Mouse (Mus musculus) hindbrain, postnatal 0 days (tissue): ENCODE results near the gene Dlg2. TPM values are rescaled to one million over a fixed set of nuclear protein-coding genes. Genes with fewer than 3 reads are reported as not detected.

Experiments used
- ATAC-seq: fragments of 200-750 bp; cut with Nextera tagmentation; 2 replicates; pipeline ENCODE4 v1.8.0; 2017; ENCODE audit warnings: mild to moderate bottlenecking, moderate TSS enrichment, moderate library complexity
- DNase-seq: peaks from one replicate; pipeline ENCODE4 v3.0.0-alpha.2; 2015; ENCODE audit warnings: low spot score
- H3K27ac ChIP-seq: fragments of 300-500 bp; sonication (generic); 2 replicates; pipeline ENCODE4 v1.5.1; 2014; ENCODE audit warnings: mild to moderate bottlenecking
- H3K27me3 ChIP-seq: fragments of 300-500 bp; sonication (generic); 2 replicates; pipeline ENCODE4 v1.6.1; 2014; ENCODE audit warnings: low read length, mixed read lengths; ENCODE audit not compliant: insufficient read depth
- H3K36me3 ChIP-seq: fragments of 300-500 bp; sonication (generic); 2 replicates; pipeline ENCODE4 v1.6.1; 2014; ENCODE audit warnings: low read length, mixed read lengths; ENCODE audit not compliant: insufficient read depth
- H3K4me1 ChIP-seq: fragments of 300-500 bp; sonication (generic); 2 replicates; pipeline ENCODE4 v1.6.1; 2014; ENCODE audit warnings: antibody characterized with exemption, low read length, mixed read lengths; ENCODE audit not compliant: insufficient read depth
- H3K4me2 ChIP-seq: fragments of 300-500 bp; sonication (generic); 2 replicates; pipeline ENCODE4 v1.6.1; 2014; ENCODE audit warnings: low read depth, mild to moderate bottlenecking, low read length, moderate library complexity, mixed read lengths
- H3K4me3 ChIP-seq: fragments of 300-500 bp; sonication (generic); 2 replicates; pipeline ENCODE4 v1.5.1; 2014; ENCODE audit warnings: low read length
- H3K9ac ChIP-seq: fragments of 300-500 bp; sonication (generic); replicated peaks from 2 replicates; pipeline ENCODE4 v1.6.1; 2014; ENCODE audit warnings: mild to moderate bottlenecking, low read length, moderate library complexity, mixed read lengths
- H3K9me3 ChIP-seq: fragments of 300-500 bp; sonication (generic); 2 replicates; pipeline ENCODE4 v1.6.1; 2016; ENCODE audit warnings: low read length, mixed read lengths
- CTCF ChIP-seq: IDR thresholded peaks from 2 replicates; pipeline ENCODE4 v1.5.1; 2016; ENCODE audit warnings: antibody characterized with exemption, control low read depth, low read depth
- WGBS: fragments of 180-500 bp; shearing (Covaris S2); extraction: QIAGEN DNeasy Blood & Tissue Kit; methylation state at CpG from one replicate; pipeline ENCODE4 v1.1.7; 2014; 5-methylcytosine and 5-hydroxymethylcytosine counted together
- polyA plus RNA-seq: library from polyadenylated mRNA; unstranded; fragments of >200 nt; fragmentation: Nextera tagmentation; extraction: Ambion mirVana; gene quantifications from 2 replicates; pipeline ENCODE4 v1.2.1, GENCODE M21; 2015
- total RNA-seq: library from RNA; depleted of rRNA; stranded (reverse); fragments of >200 nt; gene quantifications from 2 replicates; pipeline ENCODE4 v1.2.3, GENCODE M21; 2014

Gene Dlg2
- total and polyA plus RNA-seq, 2 experiments from 2014 or later: 20.4 to 113 TPM

- Histone ChIP-seq H3K36me3 (no peaks in the 10 kb centered on the region), H3K27ac (no peak overlapping the region), H3K9ac (no peak overlapping the region), H3K9me3 (no peaks in the 10 kb centered on the region), H3K4me3 (no peak overlapping the region), H3K4me1 (peaks cover 4% of the 10 kb centered on the region; the same call in 1 of the 2 replicates), H3K27me3 (no peaks in the 10 kb centered on the region), H3K4me2 (no peak overlapping the region)
- TF ChIP-seq CTCF: no peak
- no peak for DNase-seq
- 72% methylated on average over 4 of the region's 4 CpGs for WGBS
- no peak for ATAC-seq
Measured at GRCm38 (mm10) chr7:91598549-91598948, 1122.1 kb downstream of the Dlg2 start.

DNA sequence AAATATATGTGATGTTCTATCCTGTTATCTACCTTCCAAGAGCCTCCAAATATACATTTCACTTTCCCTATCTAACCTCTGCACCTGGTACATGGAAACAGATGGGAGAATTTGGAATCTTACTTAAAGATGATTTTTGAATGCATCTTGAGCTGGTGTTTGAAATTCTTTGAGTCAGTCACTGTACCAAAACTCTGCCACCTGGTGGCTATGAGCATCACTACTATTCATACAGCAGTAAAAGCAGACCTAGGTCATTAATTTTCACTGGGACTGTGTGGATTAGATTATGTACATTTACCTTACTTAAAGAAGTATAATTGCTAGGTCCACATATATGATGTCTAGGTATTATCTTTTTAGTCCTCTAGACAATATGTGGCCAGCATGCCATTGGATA lies 1124.8 kb downstream of the Dlg2 start:
- ATAC-seq (no peak), DNase-seq (peak; percentile 42)
- no peaks in the 10 kb centered on the region for H3K27me3 ChIP-seq
- no peaks in the 10 kb centered on the region for H3K36me3 ChIP-seq
- no peaks in the 10 kb centered on the region for H3K9me3 ChIP-seq
- TF ChIP-seq CTCF: peak; percentile 69
- no peak overlapping the region for H3K9ac ChIP-seq
- peaks cover 4% of the 10 kb centered on the region; the same call in 1 of the 2 replicates for H3K4me1 ChIP-seq
- no peak overlapping the region for H3K4me3 ChIP-seq
- no peak overlapping the region for H3K27ac ChIP-seq
- no peak overlapping the region for H3K4me2 ChIP-seq

DNA sequence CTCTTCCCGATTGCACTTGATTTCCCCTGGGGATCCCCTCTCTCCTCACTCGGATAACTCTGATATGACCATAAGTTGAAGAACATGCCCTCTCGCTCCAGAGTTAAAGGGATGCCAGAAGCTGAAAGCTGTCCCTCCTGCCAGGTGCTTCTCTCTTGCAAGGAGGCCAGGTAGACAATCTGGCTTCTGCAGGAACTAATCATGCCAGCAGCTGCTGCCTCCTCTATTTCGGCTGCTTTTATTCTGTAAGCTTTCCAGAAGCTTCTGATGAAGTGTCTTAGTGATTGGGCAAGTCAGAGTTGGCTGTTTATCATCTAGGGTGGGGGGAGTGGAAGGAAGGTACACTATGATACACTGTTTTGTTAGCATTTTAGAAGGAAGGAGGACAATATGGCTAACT lies 1127.1 kb downstream of the Dlg2 start:
- Histone ChIP-seq H3K4me2 (no peak overlapping the region), H3K9me3 (no peaks in the 10 kb centered on the region), H3K36me3 (no peaks in the 10 kb centered on the region), H3K4me1 (peaks cover 4% of the 10 kb centered on the region; the same call in 1 of the 2 replicates), H3K9ac (no peak overlapping the region), H3K27me3 (no peaks in the 10 kb centered on the region), H3K4me3 (no peak overlapping the region), H3K27ac (no peak overlapping the region)
- ATAC-seq: peak; percentile 58
- peak; percentile 50 for DNase-seq
- no peak for TF ChIP-seq CTCF
- 40% methylated on average over 4 of the region's 4 CpGs for WGBS

DNA sequence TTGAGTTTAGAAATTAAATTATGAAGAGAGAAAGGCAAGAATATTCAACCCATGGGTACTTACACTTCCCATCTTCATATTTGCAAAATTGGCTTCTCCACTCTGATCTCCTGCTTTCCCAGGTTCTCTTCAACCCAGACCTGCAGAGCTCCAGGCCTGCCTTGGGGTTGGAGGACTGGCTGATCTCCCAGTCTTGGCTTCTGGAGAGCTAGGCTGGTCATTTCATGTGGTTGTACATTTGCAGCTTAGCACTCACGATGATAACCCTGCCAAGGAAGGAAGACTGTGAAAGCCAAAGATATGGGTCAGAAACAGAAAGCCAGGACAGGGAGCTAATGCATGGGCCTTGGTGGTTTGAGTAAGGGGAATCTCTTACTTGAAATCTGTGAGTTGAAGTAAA lies 1176.6 kb downstream of the Dlg2 start:
- Histone ChIP-seq H3K4me2 (no peak overlapping the region), H3K9ac (no peak overlapping the region), H3K9me3 (no peaks in the 10 kb centered on the region), H3K4me1 (no peaks in the 10 kb centered on the region), H3K27ac (no peak overlapping the region), H3K4me3 (no peak overlapping the region), H3K27me3 (no peaks in the 10 kb centered on the region), H3K36me3 (no peaks in the 10 kb centered on the region)
- TF ChIP-seq CTCF: no peak
- ATAC-seq (no peak), DNase-seq (no peak)
- WGBS: 68% methylated on average over 1 of the region's 1 CpGs

DNA sequence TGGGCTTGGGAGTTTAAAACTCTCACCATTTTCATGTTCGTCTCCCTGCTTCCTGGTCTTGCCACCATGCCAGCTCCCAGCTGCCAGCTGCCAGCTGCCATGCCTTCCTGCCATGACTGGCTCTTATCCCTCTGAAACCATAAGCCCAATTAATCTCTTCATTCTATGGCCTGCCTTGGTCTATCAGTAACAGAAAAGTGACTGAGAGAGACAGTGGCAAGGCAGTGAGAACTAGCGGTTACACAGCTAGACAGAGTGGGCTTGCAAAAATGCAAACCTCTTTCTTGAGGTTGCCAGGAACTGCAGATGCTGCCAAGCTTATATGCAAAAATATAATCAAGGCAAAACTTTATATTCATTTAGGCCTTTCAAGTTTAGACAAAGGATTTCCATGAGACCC lies 1183.0 kb downstream of the Dlg2 start:
- H3K4me3 ChIP-seq: no peak overlapping the region
- no peak overlapping the region for H3K4me2 ChIP-seq
- H3K27ac ChIP-seq: no peak overlapping the region
- H3K9ac ChIP-seq: no peak overlapping the region
- no peak for ATAC-seq
- no peak for DNase-seq
- no peaks in the 10 kb centered on the region for H3K9me3 ChIP-seq
- H3K27me3 ChIP-seq: no peaks in the 10 kb centered on the region
- WGBS: 31% methylated on average over 2 of the region's 2 CpGs
- no peak for TF ChIP-seq CTCF
- H3K4me1 ChIP-seq: no peaks in the 10 kb centered on the region
- no peaks in the 10 kb centered on the region for H3K36me3 ChIP-seq

DNA sequence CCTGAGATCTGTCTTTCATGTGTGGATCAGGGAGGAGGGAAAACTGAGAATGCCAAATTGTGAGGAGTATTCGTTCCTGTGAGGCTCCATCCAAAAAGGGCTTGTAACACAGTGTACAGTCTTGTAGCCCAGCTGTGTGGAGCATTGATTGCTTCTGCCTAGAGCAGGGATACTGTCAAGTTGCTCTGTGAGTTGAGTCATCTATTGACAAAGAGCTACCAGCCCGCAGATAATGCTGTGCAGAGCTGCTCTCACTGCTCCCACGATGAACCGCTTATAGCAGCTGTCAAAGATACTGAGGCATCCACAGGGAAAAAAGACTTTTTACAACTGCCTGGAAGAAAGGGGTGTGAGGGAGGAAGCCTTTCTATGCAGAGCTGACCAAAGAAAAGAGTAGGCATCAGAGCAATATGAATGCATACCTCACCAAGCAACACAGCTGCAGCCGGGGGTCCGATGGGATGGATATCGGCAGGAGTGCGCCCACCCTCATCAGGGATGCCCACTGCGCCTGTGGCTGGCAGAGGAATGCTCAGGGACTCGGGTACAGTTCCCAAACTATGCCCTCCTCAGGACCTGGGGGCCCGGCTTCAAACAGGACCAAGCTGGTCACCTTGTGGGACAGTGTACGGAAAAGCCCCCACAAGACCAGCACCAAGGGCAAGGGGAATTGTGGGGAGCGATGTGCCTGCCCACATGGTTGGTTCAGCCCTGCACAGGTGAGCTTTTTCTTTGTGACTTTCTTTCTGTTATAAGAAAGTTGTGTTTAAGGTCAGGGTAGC lies 1196.0 kb downstream of the Dlg2 start:
- Histone ChIP-seq H3K27me3 (no peaks in the 10 kb centered on the region), H3K9me3 (no peaks in the 10 kb centered on the region), H3K9ac (no peak overlapping the region), H3K4me1 (no peaks in the 10 kb centered on the region), H3K36me3 (no peaks in the 10 kb centered on the region), H3K4me2 (no peak overlapping the region), H3K4me3 (no peak overlapping the region), H3K27ac (no peak overlapping the region)
- peak; percentile 75 for ATAC-seq
- WGBS: 68% methylated on average over 13 of the region's 13 CpGs
- DNase-seq: peak; percentile 41
- TF ChIP-seq CTCF: no peak

DNA sequence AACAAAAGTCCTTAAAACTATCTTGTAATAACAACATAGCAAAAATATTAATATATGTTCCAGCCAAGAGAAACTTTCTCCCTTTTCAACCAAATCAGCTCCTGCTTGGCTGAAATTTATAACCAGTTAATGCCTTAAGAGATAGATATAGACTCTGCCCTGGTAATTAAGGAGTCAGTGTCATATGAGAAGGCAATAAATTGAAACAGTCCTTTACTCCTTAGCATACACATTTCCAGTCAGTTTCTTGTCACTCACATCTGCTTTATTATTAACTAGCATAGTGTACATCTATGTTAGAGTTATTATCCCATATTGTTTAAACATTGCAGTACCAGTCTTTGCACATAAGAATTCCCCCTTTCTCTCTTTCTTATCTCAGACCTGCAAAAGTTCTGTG lies 1197.9 kb downstream of the Dlg2 start:
- Histone ChIP-seq H3K36me3 (no peaks in the 10 kb centered on the region), H3K9me3 (no peaks in the 10 kb centered on the region), H3K9ac (no peak overlapping the region), H3K4me3 (no peak overlapping the region), H3K27ac (no peak overlapping the region), H3K4me1 (no peaks in the 10 kb centered on the region), H3K27me3 (no peaks in the 10 kb centered on the region), H3K4me2 (no peak overlapping the region)
- no peak for DNase-seq
- no peak for TF ChIP-seq CTCF
- no peak for ATAC-seq
